Mouse (Mus musculus): Measurements from ENCODE around the gene Mrpl18. TPM values are rescaled to one million over a fixed set of nuclear protein-coding genes. Genes with fewer than 3 reads are reported as not detected.

Gene Mrpl18
- polyA plus RNA-seq, 1 experiment = 58.2 TPM

- TF ChIP-seq POLR2A (IDR thresholded peaks at IDR 0.05; ENCODE audit: borderline replicate concordance, extremely low read depth, insufficient read depth, insufficient read length, poor library complexity, severe bottlenecking) = no peak
- TF ChIP-seq CTCF (IDR thresholded peaks at IDR 0.05; ENCODE audit: borderline replicate concordance, extremely low read depth, insufficient read depth, insufficient read length) = no peak
- DNase-seq (ENCODE audit: low read depth) = no peak
These were observed 9.7 kb downstream of the Mrpl18 start for GRCm38 (mm10) chr17:12906436-12906835.

GRCm38 (mm10) chr17:12905810-12906209 lies 10.3 kb downstream of the Mrpl18 start:
- TF ChIP-seq POLR2A (IDR thresholded peaks at IDR 0.05; ENCODE audit: borderline replicate concordance, extremely low read depth, insufficient read depth, insufficient read length, poor library complexity, severe bottlenecking) (no peak), CTCF (IDR thresholded peaks at IDR 0.05; ENCODE audit: borderline replicate concordance, extremely low read depth, insufficient read depth, insufficient read length) (no peak)
- DNase-seq (ENCODE audit: low read depth) = no peak

- DNase-seq (ENCODE audit: low read depth) = no peak
- TF ChIP-seq POLR2A (IDR thresholded peaks at IDR 0.05; ENCODE audit: borderline replicate concordance, extremely low read depth, insufficient read depth, insufficient read length, poor library complexity, severe bottlenecking) = no peak
- TF ChIP-seq CTCF (IDR thresholded peaks at IDR 0.05; ENCODE audit: borderline replicate concordance, extremely low read depth, insufficient read depth, insufficient read length) = no peak
These were observed 11.8 kb downstream of the Mrpl18 start for GRCm38 (mm10) chr17:12904349-12904748.

GRCm38 (mm10) chr17:12903372-12904333 lies 12.5 kb downstream of the Mrpl18 start:
- DNase-seq (ENCODE audit: low read depth) = peak; percentile 80

GRCm38 (mm10) chr17:12902291-12902690 lies 13.9 kb downstream of the Mrpl18 start:
- no peak for TF ChIP-seq POLR2A (IDR thresholded peaks at IDR 0.05; ENCODE audit: borderline replicate concordance, extremely low read depth, insufficient read depth, insufficient read length, poor library complexity, severe bottlenecking)
- TF ChIP-seq CTCF (IDR thresholded peaks at IDR 0.05; ENCODE audit: borderline replicate concordance, extremely low read depth, insufficient read depth, insufficient read length) = no peak

More at GRCm38 (mm10) chr17:12903372-12904333, 12.5 kb downstream of the Mrpl18 start:
- TF ChIP-seq CTCF (IDR thresholded peaks at IDR 0.05; ENCODE audit: borderline replicate concordance, extremely low read depth, insufficient read depth, insufficient read length) (no peak), POLR2A (IDR thresholded peaks at IDR 0.05; ENCODE audit: borderline replicate concordance, extremely low read depth, insufficient read depth, insufficient read length, poor library complexity, severe bottlenecking) (no peak)

GRCm38 (mm10) chr17:12898607-12899006 lies 17.5 kb downstream of the Mrpl18 start:
- peak; percentile 51 for DNase-seq (ENCODE audit: low read depth)

More at GRCm38 (mm10) chr17:12902291-12902690, 13.9 kb downstream of the Mrpl18 start:
- DNase-seq (ENCODE audit: low read depth) = no peak

- TF ChIP-seq POLR2A (IDR thresholded peaks at IDR 0.05; ENCODE audit: borderline replicate concordance, extremely low read depth, insufficient read depth, insufficient read length, poor library complexity, severe bottlenecking) (no peak), CTCF (IDR thresholded peaks at IDR 0.05; ENCODE audit: borderline replicate concordance, extremely low read depth, insufficient read depth, insufficient read length) (no peak)
- peak; percentile 5 for DNase-seq (ENCODE audit: low read depth)
These were observed 18.5 kb downstream of the Mrpl18 start for GRCm38 (mm10) chr17:12897674-12898073.

- no peak for TF ChIP-seq CTCF (IDR thresholded peaks at IDR 0.05; ENCODE audit: borderline replicate concordance, extremely low read depth, insufficient read depth, insufficient read length)
- no peak for TF ChIP-seq POLR2A (IDR thresholded peaks at IDR 0.05; ENCODE audit: borderline replicate concordance, extremely low read depth, insufficient read depth, insufficient read length, poor library complexity, severe bottlenecking)
- DNase-seq (ENCODE audit: low read depth) = no peak
These were observed 24.1 kb downstream of the Mrpl18 start for GRCm38 (mm10) chr17:12892033-12892432.

- DNase-seq (ENCODE audit: low read depth) = peak; percentile 34
These were observed 25.1 kb downstream of the Mrpl18 start for GRCm38 (mm10) chr17:12891054-12891453.

GRCm38 (mm10) chr17:12887021-12887775 lies 28.9 kb downstream of the Mrpl18 start:
- no peak for DNase-seq (ENCODE audit: low read depth)
- TF ChIP-seq POLR2A (IDR thresholded peaks at IDR 0.05; ENCODE audit: borderline replicate concordance, extremely low read depth, insufficient read depth, insufficient read length, poor library complexity, severe bottlenecking) = no peak
- no peak for TF ChIP-seq CTCF (IDR thresholded peaks at IDR 0.05; ENCODE audit: borderline replicate concordance, extremely low read depth, insufficient read depth, insufficient read length)

More at GRCm38 (mm10) chr17:12891054-12891453, 25.1 kb downstream of the Mrpl18 start:
- TF ChIP-seq POLR2A (IDR thresholded peaks at IDR 0.05; ENCODE audit: borderline replicate concordance, extremely low read depth, insufficient read depth, insufficient read length, poor library complexity, severe bottlenecking) (no peak), CTCF (IDR thresholded peaks at IDR 0.05; ENCODE audit: borderline replicate concordance, extremely low read depth, insufficient read depth, insufficient read length) (no peak)

- TF ChIP-seq CTCF (IDR thresholded peaks at IDR 0.05; ENCODE audit: borderline replicate concordance, extremely low read depth, insufficient read depth, insufficient read length) = no peak
- TF ChIP-seq POLR2A (IDR thresholded peaks at IDR 0.05; ENCODE audit: borderline replicate concordance, extremely low read depth, insufficient read depth, insufficient read length, poor library complexity, severe bottlenecking) = no peak
- no peak for DNase-seq (ENCODE audit: low read depth)
These were observed 29.5 kb downstream of the Mrpl18 start for GRCm38 (mm10) chr17:12886620-12887019.

Measured in brain, embryonic 14.5 days (tissue).